Mouse (Mus musculus): ENCODE data around the gene Paox. TPM values are rescaled to one million over a fixed set of nuclear protein-coding genes. Genes with fewer than 3 reads are reported as not detected.
"Not testable (repeated sequence)": the region's sequence is repeated elsewhere in the genome, so short reads cannot be mapped to it uniquely, and the experiment has no call there.

The Paox gene
- polyA plus RNA-seq, 1 experiment from 2014 or later = 21.7 TPM

DNA sequence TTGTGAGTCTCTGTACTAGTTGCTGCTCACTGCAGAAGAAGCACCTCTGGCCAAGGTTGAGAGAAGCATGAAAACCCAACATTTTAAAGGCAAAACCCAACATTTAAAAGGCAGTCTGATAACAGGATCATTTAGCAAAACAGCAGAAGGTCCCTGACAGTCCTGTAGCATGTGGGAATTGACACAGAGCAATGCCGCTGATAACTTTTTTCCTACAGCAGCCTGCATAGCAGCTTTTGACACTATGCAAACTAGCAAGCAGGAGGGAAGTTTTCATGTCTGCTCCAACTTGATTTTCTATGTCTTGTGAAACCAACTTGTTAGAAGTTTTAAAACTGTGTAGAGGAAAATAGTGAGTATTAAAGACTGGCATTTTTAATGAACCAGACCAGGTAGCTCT, 8.8 kb downstream of the Paox start:
- H3K27ac ChIP-seq (replicated peaks; ENCODE audit: low read depth, low read length) = no peak overlapping the region
- H3K9me3 ChIP-seq (replicated peaks; ENCODE audit: control insufficient read depth, low read length) = no peaks in the 10 kb centered on the region
- no peak overlapping the region for H3K4me3 ChIP-seq (ENCODE audit: low read depth, low read length)
- no peak for ATAC-seq (replicated peaks; ENCODE audit: insufficient number of reproducible peaks, low FRiP score, low TSS enrichment, low read depth)
- no peak overlapping the region for H3K4me2 ChIP-seq (ENCODE audit: low read depth, low read length)
- no peaks in the 10 kb centered on the region for H3K4me1 ChIP-seq (ENCODE audit: control insufficient read depth, insufficient read depth, low read length)
- 85% methylated on average over 1 of the region's 1 CpGs for WGBS
- no peaks in the 10 kb centered on the region for H3K27me3 ChIP-seq (ENCODE audit: control insufficient read depth, insufficient read depth, low read length)
- no peak for DNase-seq (ENCODE audit: low spot score)
- no peaks in the 10 kb centered on the region for H3K36me3 ChIP-seq (replicated peaks; ENCODE audit: control insufficient read depth, insufficient read depth, low read depth, low read length)
- H3K9ac ChIP-seq (replicated peaks; ENCODE audit: low read length) = no peak overlapping the region

DNA sequence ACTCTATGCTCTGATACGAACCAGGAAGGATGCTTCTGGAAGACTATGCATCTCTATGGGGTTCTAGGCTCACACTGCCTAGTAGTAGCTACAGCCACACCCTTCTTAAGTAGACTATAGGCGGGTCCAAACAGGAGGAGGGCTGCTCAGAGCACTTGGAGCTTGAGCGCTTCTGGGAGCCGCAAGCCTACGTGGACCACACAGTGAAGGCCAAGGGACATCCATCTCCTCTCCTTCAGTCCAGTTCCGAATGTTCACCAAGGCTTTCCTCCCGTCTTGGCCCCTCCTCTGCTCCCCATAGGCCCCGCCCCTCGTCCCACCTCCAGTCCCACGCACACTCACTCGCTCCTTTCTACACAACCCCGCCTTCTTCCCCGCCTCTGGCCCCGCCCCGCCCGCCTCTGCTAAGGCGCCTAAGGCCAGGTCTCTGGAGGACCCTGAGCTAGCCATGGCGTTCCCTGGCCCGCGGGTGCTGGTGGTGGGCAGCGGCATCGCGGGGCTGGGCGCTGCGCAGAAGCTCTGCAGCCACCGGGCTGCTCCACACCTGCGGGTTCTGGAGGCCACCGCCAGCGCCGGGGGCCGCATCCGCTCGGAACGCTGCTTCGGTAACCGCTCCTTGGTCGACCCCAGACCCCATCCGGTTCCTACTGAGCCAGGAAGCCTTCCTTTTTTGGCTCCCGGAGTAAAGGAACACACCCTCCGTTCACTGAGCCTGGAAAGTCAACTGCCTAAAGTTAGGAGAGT, 9.9 kb downstream of the Paox start:
- no peaks in the 10 kb centered on the region for H3K36me3 ChIP-seq (replicated peaks; ENCODE audit: control insufficient read depth, insufficient read depth, low read depth, low read length)
- no peaks in the 10 kb centered on the region for H3K9me3 ChIP-seq (replicated peaks; ENCODE audit: control insufficient read depth, low read length)
- DNase-seq (ENCODE audit: low spot score) (peak; percentile 94), ATAC-seq (replicated peaks; ENCODE audit: insufficient number of reproducible peaks, low FRiP score, low TSS enrichment, low read depth) (peak; percentile 95)
- no peak overlapping the region for H3K27ac ChIP-seq (replicated peaks; ENCODE audit: low read depth, low read length)
- WGBS = 1% methylated on average over 40 of the region's 40 CpGs
- H3K27me3 ChIP-seq (ENCODE audit: control insufficient read depth, insufficient read depth, low read length) = no peaks in the 10 kb centered on the region
- H3K4me1 ChIP-seq (ENCODE audit: control insufficient read depth, insufficient read depth, low read length) = no peaks in the 10 kb centered on the region
- peak overlapping the region; percentile 73 for H3K4me2 ChIP-seq (ENCODE audit: low read depth, low read length)
- H3K4me3 ChIP-seq (ENCODE audit: low read depth, low read length) = peak overlapping the region; percentile 55
- H3K9ac ChIP-seq (replicated peaks; ENCODE audit: low read length) = peak overlapping the region; percentile 78

DNA sequence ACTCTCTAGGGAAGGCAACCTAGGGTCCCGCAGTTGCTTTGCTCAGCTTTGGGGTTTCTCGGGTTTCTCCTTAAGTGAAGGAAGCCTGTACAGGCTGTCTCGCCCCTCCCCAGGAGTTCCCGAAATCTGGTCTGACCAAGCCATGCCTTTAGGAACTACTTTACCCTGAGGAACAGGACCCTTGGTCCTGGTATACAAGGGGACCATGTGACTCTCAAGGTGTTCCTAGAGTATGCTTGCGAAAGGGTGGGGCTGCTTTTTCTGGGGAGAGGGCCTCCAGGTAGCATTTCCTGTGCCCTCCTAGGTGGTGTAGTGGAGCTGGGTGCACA, 10.4 kb downstream of the Paox start:
- H3K9me3 ChIP-seq (replicated peaks; ENCODE audit: control insufficient read depth, low read length) = no peaks in the 10 kb centered on the region
- peak overlapping the region; percentile 78 for H3K9ac ChIP-seq (replicated peaks; ENCODE audit: low read length)
- no peak for DNase-seq (ENCODE audit: low spot score)
- peak; percentile 42 for ATAC-seq (replicated peaks; ENCODE audit: insufficient number of reproducible peaks, low FRiP score, low TSS enrichment, low read depth)
- no peak overlapping the region for H3K27ac ChIP-seq (replicated peaks; ENCODE audit: low read depth, low read length)
- peak overlapping the region; percentile 73 for H3K4me2 ChIP-seq (ENCODE audit: low read depth, low read length)
- no peaks in the 10 kb centered on the region for H3K27me3 ChIP-seq (ENCODE audit: control insufficient read depth, insufficient read depth, low read length)
- no peaks in the 10 kb centered on the region for H3K36me3 ChIP-seq (replicated peaks; ENCODE audit: control insufficient read depth, insufficient read depth, low read depth, low read length)
- no peaks in the 10 kb centered on the region for H3K4me1 ChIP-seq (ENCODE audit: control insufficient read depth, insufficient read depth, low read length)
- H3K4me3 ChIP-seq (ENCODE audit: low read depth, low read length) = peak overlapping the region; percentile 55
- 3% methylated on average over 5 of the region's 5 CpGs for WGBS

DNA sequence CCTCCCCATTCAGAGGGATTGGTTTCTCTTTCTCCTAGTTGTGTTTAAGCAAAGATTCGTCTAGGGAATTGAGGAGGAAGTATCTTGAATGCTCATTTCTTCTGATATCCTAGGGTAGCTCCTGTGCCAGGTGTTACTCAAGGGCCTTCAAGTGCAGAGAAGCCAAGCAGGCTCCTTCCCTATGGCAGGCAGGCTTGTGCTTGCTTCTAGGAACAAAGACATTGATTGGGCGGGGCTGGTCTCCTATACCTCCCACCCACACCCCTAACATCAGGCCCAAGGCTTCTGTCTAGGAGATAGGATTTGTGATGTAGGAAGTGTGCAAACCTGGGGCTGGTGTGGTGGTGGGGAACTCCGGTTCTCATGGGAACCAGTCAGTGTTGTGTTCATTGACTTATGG, 11.3 kb downstream of the Paox start:
- Histone ChIP-seq H3K9me3 (replicated peaks; ENCODE audit: control insufficient read depth, low read length) (no peaks in the 10 kb centered on the region), H3K4me3 (ENCODE audit: low read depth, low read length) (no peak overlapping the region), H3K36me3 (replicated peaks; ENCODE audit: control insufficient read depth, insufficient read depth, low read depth, low read length) (no peaks in the 10 kb centered on the region), H3K4me2 (ENCODE audit: low read depth, low read length) (no peak overlapping the region), H3K27ac (replicated peaks; ENCODE audit: low read depth, low read length) (no peak overlapping the region), H3K27me3 (ENCODE audit: control insufficient read depth, insufficient read depth, low read length) (no peaks in the 10 kb centered on the region), H3K9ac (replicated peaks; ENCODE audit: low read length) (no peak overlapping the region), H3K4me1 (ENCODE audit: control insufficient read depth, insufficient read depth, low read length) (no peaks in the 10 kb centered on the region)
- ATAC-seq (replicated peaks; ENCODE audit: insufficient number of reproducible peaks, low FRiP score, low TSS enrichment, low read depth) (no peak), DNase-seq (ENCODE audit: low spot score) (no peak)
- WGBS = 85% methylated on average over 3 of the region's 3 CpGs

DNA sequence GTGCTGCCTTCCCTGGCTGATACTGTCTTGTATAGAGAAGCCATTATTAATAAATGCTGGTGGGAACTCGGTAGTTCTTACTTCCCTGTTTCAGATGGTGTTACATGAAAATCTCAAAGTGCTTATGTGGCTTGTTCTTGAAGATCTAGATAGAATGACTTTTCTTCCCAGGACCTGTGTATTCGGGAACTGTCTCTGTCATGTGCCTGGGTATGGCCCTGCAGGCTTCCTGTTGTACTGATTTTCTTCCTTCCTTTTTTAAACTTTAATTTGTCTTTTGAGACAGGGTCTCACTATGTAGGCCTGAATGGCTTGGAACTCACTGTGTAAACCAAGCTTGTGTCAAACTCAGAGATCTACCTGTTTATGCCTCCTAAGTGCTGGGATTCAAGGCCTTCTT, 12.3 kb downstream of the Paox start:
- no peak overlapping the region for H3K4me2 ChIP-seq (ENCODE audit: low read depth, low read length)
- no peak for DNase-seq (ENCODE audit: low spot score)
- no peak overlapping the region for H3K27ac ChIP-seq (replicated peaks; ENCODE audit: low read depth, low read length)
- no peaks in the 10 kb centered on the region for H3K9me3 ChIP-seq (replicated peaks; ENCODE audit: control insufficient read depth, low read length)
- no peak for ATAC-seq (replicated peaks; ENCODE audit: insufficient number of reproducible peaks, low FRiP score, low TSS enrichment, low read depth)
- no peaks in the 10 kb centered on the region for H3K4me1 ChIP-seq (ENCODE audit: control insufficient read depth, insufficient read depth, low read length)
- H3K36me3 ChIP-seq (replicated peaks; ENCODE audit: control insufficient read depth, insufficient read depth, low read depth, low read length) = no peaks in the 10 kb centered on the region
- H3K4me3 ChIP-seq (ENCODE audit: low read depth, low read length) = no peak overlapping the region
- no peaks in the 10 kb centered on the region for H3K27me3 ChIP-seq (ENCODE audit: control insufficient read depth, insufficient read depth, low read length)
- H3K9ac ChIP-seq (replicated peaks; ENCODE audit: low read length) = no peak overlapping the region
- 86% methylated on average over 2 of the region's 2 CpGs for WGBS

DNA sequence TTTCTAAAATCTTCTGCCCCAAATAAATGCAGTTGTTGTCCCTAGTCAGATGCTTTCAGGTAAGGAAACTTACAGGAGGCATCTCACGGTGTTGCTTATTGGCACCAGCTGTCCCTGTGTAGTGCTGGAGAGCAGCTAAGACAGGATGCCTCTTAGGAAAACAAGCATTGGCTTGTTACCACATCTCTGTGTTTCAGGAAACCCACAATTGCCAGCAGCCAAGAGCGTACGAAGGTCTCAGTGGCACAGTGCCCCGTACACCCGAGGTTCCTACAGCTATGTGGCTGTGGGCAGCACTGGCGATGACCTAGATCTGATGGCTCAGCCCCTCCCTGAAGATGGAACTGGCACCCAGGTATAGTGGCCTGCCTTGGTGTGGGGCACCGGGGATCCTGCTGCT, 16.6 kb downstream of the Paox start:
- H3K4me1 ChIP-seq (ENCODE audit: control insufficient read depth, insufficient read depth, low read length); H3K4me2 ChIP-seq (ENCODE audit: low read depth, low read length); ATAC-seq (replicated peaks; ENCODE audit: insufficient number of reproducible peaks, low FRiP score, low TSS enrichment, low read depth); H3K4me3 ChIP-seq (ENCODE audit: low read depth, low read length); H3K27me3 ChIP-seq (ENCODE audit: control insufficient read depth, insufficient read depth, low read length); H3K27ac ChIP-seq (replicated peaks; ENCODE audit: low read depth, low read length); DNase-seq (ENCODE audit: low spot score); H3K36me3 ChIP-seq (replicated peaks; ENCODE audit: control insufficient read depth, insufficient read depth, low read depth, low read length); H3K9me3 ChIP-seq (replicated peaks; ENCODE audit: control insufficient read depth, low read length); H3K9ac ChIP-seq (replicated peaks; ENCODE audit: low read length): not testable (repeated sequence)
- 90% methylated on average over 7 of the region's 7 CpGs for whole genome bisulfite sequencing

DNA sequence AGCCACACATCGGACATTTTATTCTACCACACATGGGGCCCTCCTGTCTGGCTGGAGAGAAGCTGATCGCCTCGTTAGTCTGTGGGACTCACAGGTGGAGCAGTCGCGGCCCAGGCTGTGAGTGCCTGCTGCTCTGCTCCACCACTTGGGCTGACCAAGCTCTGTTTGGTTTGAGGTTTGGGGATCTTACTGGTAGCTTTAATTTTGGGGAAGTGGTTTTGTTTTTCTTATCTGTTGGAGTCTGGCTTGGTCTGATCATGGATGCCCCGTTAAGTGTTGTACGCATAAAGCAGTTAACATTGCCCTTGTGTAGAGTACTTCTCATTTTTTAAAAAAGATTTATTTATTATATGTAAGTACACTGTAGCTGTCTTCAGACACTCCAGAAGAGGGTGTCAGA, 18.4 kb downstream of the Paox start:
- not testable (repeated sequence) for H3K27me3 ChIP-seq (ENCODE audit: control insufficient read depth, insufficient read depth, low read length); H3K27ac ChIP-seq (replicated peaks; ENCODE audit: low read depth, low read length); ATAC-seq (replicated peaks; ENCODE audit: insufficient number of reproducible peaks, low FRiP score, low TSS enrichment, low read depth); H3K9ac ChIP-seq (replicated peaks; ENCODE audit: low read length); H3K4me3 ChIP-seq (ENCODE audit: low read depth, low read length); DNase-seq (ENCODE audit: low spot score); H3K4me2 ChIP-seq (ENCODE audit: low read depth, low read length); H3K36me3 ChIP-seq (replicated peaks; ENCODE audit: control insufficient read depth, insufficient read depth, low read depth, low read length); H3K4me1 ChIP-seq (ENCODE audit: control insufficient read depth, insufficient read depth, low read length); H3K9me3 ChIP-seq (replicated peaks; ENCODE audit: control insufficient read depth, low read length)
- WGBS = 98% methylated on average over 6 of the region's 7 CpGs

DNA sequence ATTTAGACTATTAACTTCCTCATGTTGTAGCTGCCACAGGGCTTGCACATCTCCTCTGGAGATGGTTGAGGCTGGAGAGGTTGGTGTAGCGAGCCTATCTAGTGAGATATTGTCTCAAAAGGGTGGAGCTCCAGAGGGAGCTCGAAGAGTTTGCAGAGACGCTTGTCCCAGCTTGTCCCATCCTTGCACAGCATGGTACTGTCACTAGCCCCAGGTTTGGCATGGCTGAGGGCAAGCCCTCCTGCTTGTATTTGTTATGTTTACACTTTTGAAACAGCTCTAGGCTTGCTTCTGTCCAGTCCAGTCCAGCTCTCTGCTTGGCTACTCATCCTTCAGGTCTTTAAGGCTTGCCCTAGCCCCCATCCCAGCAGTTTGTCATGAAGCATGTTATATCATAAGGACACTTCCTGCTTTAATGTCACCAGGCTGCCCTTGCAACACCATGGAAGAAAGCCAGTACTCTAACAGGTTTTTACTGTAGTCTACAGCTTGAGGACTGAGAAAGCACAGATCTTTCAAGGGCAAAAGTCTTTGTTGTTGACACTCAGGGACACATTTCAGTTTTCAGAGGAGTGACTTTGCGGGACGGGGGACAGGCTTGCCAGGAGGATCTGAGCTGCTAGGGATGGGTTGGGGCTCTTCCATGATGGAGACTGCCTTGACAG, 19.6 kb downstream of the Paox start:
- no peak overlapping the region for H3K27ac ChIP-seq (replicated peaks; ENCODE audit: low read depth, low read length)
- DNase-seq (ENCODE audit: low spot score) (no peak), ATAC-seq (replicated peaks; ENCODE audit: insufficient number of reproducible peaks, low FRiP score, low TSS enrichment, low read depth) (no peak)
- no peaks in the 10 kb centered on the region for H3K27me3 ChIP-seq (ENCODE audit: control insufficient read depth, insufficient read depth, low read length)
- H3K4me2 ChIP-seq (ENCODE audit: low read depth, low read length) = no peak overlapping the region
- H3K36me3 ChIP-seq (replicated peaks; ENCODE audit: control insufficient read depth, insufficient read depth, low read depth, low read length) = no peaks in the 10 kb centered on the region
- 0 out of 2 replicates have a peak, but pooled peaks cover 2% of the 10 kb centered on the region for H3K4me1 ChIP-seq (ENCODE audit: control insufficient read depth, insufficient read depth, low read length)
- H3K9ac ChIP-seq (replicated peaks; ENCODE audit: low read length) = no peak overlapping the region
- 88% methylated on average over 5 of the region's 5 CpGs for WGBS
- H3K9me3 ChIP-seq (replicated peaks; ENCODE audit: control insufficient read depth, low read length) = no peaks in the 10 kb centered on the region
- no peak overlapping the region for H3K4me3 ChIP-seq (ENCODE audit: low read depth, low read length)

All from embryonic facial prominence, embryonic 11.5 days (tissue).